Mouse (Mus musculus) liver, embryonic 12.5 days (tissue): ENCODE measurements at regions not wholly inside any gene's neighbourhood (a gene's known extent, or its start where the extent isn't known, plus 50 kb on each side); places are given as distances from the start of the nearest gene placed in this dataset.
"Not testable (repeated sequence)": the region's sequence is repeated elsewhere in the genome, so short reads cannot be mapped to it uniquely, and the experiment has no call there.

Experiments used
- ATAC-seq: fragments of 200-750 bp; cut with Nextera tagmentation; 2 replicates; pipeline ENCODE4 v1.8.0; 2017; ENCODE audit warnings: moderate number of reproducible peaks, mild to moderate bottlenecking, moderate library complexity
- H3K27ac ChIP-seq: fragments of 300-500 bp; sonication (generic); 2 replicates; pipeline ENCODE4 v1.5.1; 2016; ENCODE audit warnings: mild to moderate bottlenecking
- H3K27me3 ChIP-seq: fragments of 300-500 bp; sonication (generic); replicated peaks from 2 replicates; pipeline ENCODE4 v1.6.1; 2016; ENCODE audit warnings: mild to moderate bottlenecking, moderate library complexity
- H3K36me3 ChIP-seq: fragments of 300-500 bp; sonication (generic); 2 replicates; pipeline ENCODE4 v1.6.1; 2016; ENCODE audit warnings: mild to moderate bottlenecking, moderate library complexity
- H3K4me1 ChIP-seq: fragments of 300-500 bp; sonication (generic); 2 replicates; pipeline ENCODE4 v1.6.1; 2016
- H3K4me2 ChIP-seq: fragments of 300-500 bp; sonication (generic); 2 replicates; pipeline ENCODE4 v1.6.1; 2016; ENCODE audit warnings: mild to moderate bottlenecking, moderate library complexity
- H3K4me3 ChIP-seq: fragments of 300-500 bp; sonication (generic); 2 replicates; pipeline ENCODE4 v1.5.1; 2016; ENCODE audit warnings: mild to moderate bottlenecking, moderate library complexity
- H3K9ac ChIP-seq: fragments of 300-500 bp; sonication (generic); 2 replicates; pipeline ENCODE4 v1.6.1; 2016; ENCODE audit warnings: mild to moderate bottlenecking, moderate library complexity
- H3K9me3 ChIP-seq: fragments of 300-500 bp; sonication (generic); replicated peaks from 2 replicates; pipeline ENCODE4 v1.6.1; 2016; ENCODE audit warnings: mild to moderate bottlenecking, moderate library complexity
- WGBS: fragments of 180-500 bp; shearing (Covaris S2); methylation state at CpG from one replicate; pipeline ENCODE4 v1.1.7; 2016; ENCODE audit not compliant: insufficient replicate concordance; 5-methylcytosine and 5-hydroxymethylcytosine counted together

GRCm38 (mm10) chr6:67791393-67791792 lies 255.8 kb upstream of the Tacstd2 start:
- no peak overlapping the region for H3K4me2 ChIP-seq
- no peaks in the 10 kb centered on the region for H3K36me3 ChIP-seq
- no peak overlapping the region for H3K9ac ChIP-seq
- H3K9me3 ChIP-seq = no peaks in the 10 kb centered on the region
- H3K4me1 ChIP-seq = no peaks in the 10 kb centered on the region
- no peak overlapping the region for H3K4me3 ChIP-seq
- H3K27me3 ChIP-seq = no peaks in the 10 kb centered on the region
- no peak for ATAC-seq
- H3K27ac ChIP-seq = no peak overlapping the region

- Histone ChIP-seq H3K9me3 (no peaks in the 10 kb centered on the region), H3K27ac (no peak overlapping the region), H3K4me1 (no peaks in the 10 kb centered on the region), H3K4me2 (no peak overlapping the region), H3K27me3 (no peaks in the 10 kb centered on the region), H3K4me3 (no peak overlapping the region), H3K36me3 (no peaks in the 10 kb centered on the region), H3K9ac (no peak overlapping the region)
- no peak for ATAC-seq
- 82% methylated on average over 1 of the region's 1 CpGs for WGBS
Measured at GRCm38 (mm10) chr6:67790742-67791141, 255.1 kb upstream of the Tacstd2 start.

GRCm38 (mm10) chr6:67787091-67787765 lies 251.6 kb upstream of the Tacstd2 start:
- no peaks in the 10 kb centered on the region for H3K9me3 ChIP-seq
- H3K9ac ChIP-seq = no peak overlapping the region
- 53% methylated on average over 7 of the region's 7 CpGs for WGBS
- no peak overlapping the region for H3K27ac ChIP-seq
- no peak for ATAC-seq
- no peaks in the 10 kb centered on the region for H3K27me3 ChIP-seq
- H3K36me3 ChIP-seq = no peaks in the 10 kb centered on the region
- H3K4me3 ChIP-seq = no peak overlapping the region
- no peak overlapping the region for H3K4me2 ChIP-seq
- no peaks in the 10 kb centered on the region for H3K4me1 ChIP-seq

- Histone ChIP-seq H3K4me2 (no peak overlapping the region), H3K27me3 (no peaks in the 10 kb centered on the region), H3K4me1 (no peaks in the 10 kb centered on the region), H3K9me3 (no peaks in the 10 kb centered on the region), H3K36me3 (no peaks in the 10 kb centered on the region), H3K4me3 (no peak overlapping the region), H3K27ac (no peak overlapping the region), H3K9ac (no peak overlapping the region)
- WGBS = 60% methylated on average over 4 of the region's 4 CpGs
- ATAC-seq = no peak
Measured at GRCm38 (mm10) chr6:67778883-67779282, 243.3 kb upstream of the Tacstd2 start.

- not testable (repeated sequence) for H3K36me3 ChIP-seq, H3K4me1 ChIP-seq, ATAC-seq, H3K4me2 ChIP-seq, H3K27me3 ChIP-seq, H3K27ac ChIP-seq, H3K4me3 ChIP-seq, H3K9ac ChIP-seq, H3K9me3 ChIP-seq
- WGBS = 79% methylated on average over 1 of the region's 1 CpGs
Measured at GRCm38 (mm10) chr6:67754102-67754501, 218.5 kb upstream of the Tacstd2 start.

- WGBS = 41% methylated on average over 1 of the region's 1 CpGs
- Histone ChIP-seq H3K27me3 (no peaks in the 10 kb centered on the region), H3K4me2 (no peak overlapping the region), H3K9ac (no peak overlapping the region), H3K4me3 (no peak overlapping the region), H3K9me3 (no peaks in the 10 kb centered on the region), H3K36me3 (no peaks in the 10 kb centered on the region), H3K27ac (no peak overlapping the region), H3K4me1 (no peaks in the 10 kb centered on the region)
- no peak for ATAC-seq
Measured at GRCm38 (mm10) chr6:67725611-67726010, 190.0 kb upstream of the Tacstd2 start.

GRCm38 (mm10) chr6:67698952-67699351 lies 163.4 kb upstream of the Tacstd2 start:
- H3K9me3 ChIP-seq, ATAC-seq: not testable (repeated sequence)

GRCm38 (mm10) chr6:67690997-67691396 lies 155.4 kb upstream of the Tacstd2 start:
- not testable (repeated sequence) for H3K36me3 ChIP-seq, H3K4me3 ChIP-seq, ATAC-seq, H3K9ac ChIP-seq, H3K4me1 ChIP-seq, H3K27me3 ChIP-seq, H3K4me2 ChIP-seq, H3K9me3 ChIP-seq, H3K27ac ChIP-seq
- 41% methylated on average over 3 of the region's 3 CpGs for WGBS

More at GRCm38 (mm10) chr6:67698952-67699351, 163.4 kb upstream of the Tacstd2 start:
- H3K27ac ChIP-seq, H3K9ac ChIP-seq, H3K4me1 ChIP-seq, H3K4me2 ChIP-seq, H3K36me3 ChIP-seq, H3K4me3 ChIP-seq, H3K27me3 ChIP-seq: not testable (repeated sequence)
- WGBS = 17% methylated on average over 6 of the region's 7 CpGs

- not testable (repeated sequence) for H3K9ac ChIP-seq, H3K4me1 ChIP-seq, H3K9me3 ChIP-seq, H3K36me3 ChIP-seq, H3K27me3 ChIP-seq, H3K27ac ChIP-seq, ATAC-seq, H3K4me2 ChIP-seq, H3K4me3 ChIP-seq
- 46% methylated on average over 3 of the region's 3 CpGs for WGBS
Measured at GRCm38 (mm10) chr6:67683105-67683504, 147.5 kb upstream of the Tacstd2 start.

GRCm38 (mm10) chr6:67681641-67682040 lies 146.0 kb upstream of the Tacstd2 start:
- 56% methylated on average over 8 of the region's 10 CpGs for WGBS
- H3K4me1 ChIP-seq, H3K27me3 ChIP-seq, H3K9ac ChIP-seq, H3K4me3 ChIP-seq, H3K9me3 ChIP-seq, H3K27ac ChIP-seq, H3K36me3 ChIP-seq, ATAC-seq, H3K4me2 ChIP-seq: not testable (repeated sequence)

- not testable (repeated sequence) for H3K36me3 ChIP-seq, H3K4me1 ChIP-seq, H3K27ac ChIP-seq, H3K9me3 ChIP-seq, H3K9ac ChIP-seq, H3K4me3 ChIP-seq, H3K27me3 ChIP-seq, H3K4me2 ChIP-seq
- 0 out of 2 replicates have a peak, but pooled peaks have one; percentile 33 for ATAC-seq
- 21% methylated on average over 1 of the region's 1 CpGs for WGBS
Measured at GRCm38 (mm10) chr6:67679106-67679505, 143.5 kb upstream of the Tacstd2 start.

- not testable (repeated sequence) for H3K27me3 ChIP-seq, H3K9me3 ChIP-seq, H3K36me3 ChIP-seq, H3K9ac ChIP-seq, H3K4me2 ChIP-seq, H3K4me3 ChIP-seq, H3K27ac ChIP-seq, H3K4me1 ChIP-seq, ATAC-seq
- 67% methylated on average over 4 of the region's 4 CpGs for WGBS
Measured at GRCm38 (mm10) chr6:67674717-67675116, 139.1 kb upstream of the Tacstd2 start.

GRCm38 (mm10) chr6:67673316-67673715 lies 137.7 kb upstream of the Tacstd2 start:
- not testable (repeated sequence) for H3K4me3 ChIP-seq, ATAC-seq, H3K4me1 ChIP-seq, H3K4me2 ChIP-seq, H3K27ac ChIP-seq, H3K36me3 ChIP-seq, H3K9ac ChIP-seq, H3K27me3 ChIP-seq, H3K9me3 ChIP-seq
- WGBS = 56% methylated on average over 2 of the region's 2 CpGs
